17 mouse cellular contexts compared by ENCODE assay signal in the genomic region with DNA sequence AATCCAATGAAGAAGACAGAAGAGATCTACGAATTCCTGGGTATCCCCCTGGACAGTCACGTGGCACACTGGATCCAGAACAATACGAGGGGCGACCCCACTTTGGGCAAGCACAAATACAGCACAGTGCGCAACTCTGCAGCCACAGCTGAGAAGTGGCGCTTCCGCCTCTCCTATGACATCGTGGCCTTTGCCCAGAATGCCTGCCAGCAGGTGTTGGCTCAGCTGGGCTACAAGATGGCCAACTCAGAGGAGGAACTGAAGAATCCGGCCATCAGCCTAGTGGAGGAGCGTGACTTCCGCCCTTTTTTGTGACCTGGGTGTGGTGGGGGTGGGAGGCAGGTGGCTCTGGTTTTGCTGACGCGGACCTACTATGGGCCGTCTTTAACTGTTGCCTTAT.
"Had no signal": no experiment of that assay in that cellular context is flagged by ENCODE, and none has a peak within 500 bp of the region (broad histone marks: within the 10 kb centered on the region; RNA-seq: fewer than 3 reads in every experiment).

No protein-coding gene starts in this region.

- H3K27me3 ChIP-seq: neural tube, embryonic 13.5 days; neural tube, embryonic 15.5 days; stomach, embryonic 15.5 days had no signal

- H3K27ac ChIP-seq: midbrain, embryonic 10.5 days; midbrain, embryonic 12.5 days; neural tube, embryonic 13.5 days; neural tube, embryonic 15.5 days; stomach, embryonic 15.5 days; stomach, postnatal 0 days had no signal

- H3K4me1 ChIP-seq: midbrain, embryonic 12.5 days; neural tube, embryonic 13.5 days; neural tube, embryonic 15.5 days; stomach, embryonic 15.5 days had no signal

- DNase-seq: lung, adult 18-20 months; lung, embryonic 14.5 days; lung, postnatal 10 days; midbrain, embryonic 14.5 days; retina, postnatal 1 day; right cerebral cortex, adult 18-20 months; right cerebral cortex, postnatal 25 days; thymus, adult 2 months; thymus, postnatal 25 days; thymus, postnatal 4 days had no signal

- H3K4me3 ChIP-seq: midbrain, embryonic 10.5 days; midbrain, embryonic 12.5 days; myocyte; neural tube, embryonic 13.5 days; neural tube, embryonic 15.5 days; stomach, embryonic 15.5 days had no signal
